8 mouse cellular contexts compared by ENCODE assay signal in genomic region chr15:80083740-80084139, GRCm38 (mm10). TPM values are rescaled to one million over a fixed set of nuclear protein-coding genes. Genes with fewer than 3 reads are reported as not detected.
DNase-seq lines count a peak whose midpoint lies in the region; ATAC-seq and TF ChIP-seq lines count a peak whose summit lies in the region.

No protein-coding gene starts in this region.

- H3K9ac ChIP-seq in heart, embryonic 14.5 days (ENCODE audit: low read length) = peak overlapping the region; percentile 81
- peak overlapping the region; percentile 92 for H3K9ac ChIP-seq in ES-E14 (ENCODE audit: insufficient read depth, low read depth, low read length, poor library complexity, severe bottlenecking)
- H3K9ac ChIP-seq in hindbrain, embryonic 12.5 days = peak overlapping the region; percentile 64

- peak overlapping the region; percentile 52 to 66 for H3K4me3 ChIP-seq in heart, embryonic 14.5 days (ENCODE audit: control insufficient read depth in 1 of 2, insufficient read depth in 1 of 2, low read depth in 1 of 2, low read length in 2 of 2)
- H3K4me3 ChIP-seq in ES-E14 (ENCODE audit: insufficient read depth in 1 of 2, low read depth in 1 of 2, low read length in 2 of 2, poor library complexity in 1 of 2, severe bottlenecking in 1 of 2) = peak overlapping the region; percentile 78 to 84
- peak overlapping the region; percentile 67 for H3K4me3 ChIP-seq in hindbrain, embryonic 12.5 days

- intact Hi-C loops in heart, postnatal 10 days (cut with DNase I) = loop anchor here (5.0 kb wide), 1 partner anchor 251 kb away; the partner anchor contains the start of genes Cbx6 and Npcd
- intact Hi-C loops in left cerebral cortex, postnatal 10 days (cut with DNase I) = no loop called here

- H3K4me1 ChIP-seq in heart, embryonic 14.5 days (ENCODE audit: control insufficient read depth in 2 of 2, insufficient read depth in 2 of 2, low read length in 2 of 2) = peaks cover 4 to 33% of the 10 kb centered on the region in 2 experiments
- H3K4me1 ChIP-seq in ES-E14 (ENCODE audit: control insufficient read depth in 2 of 2, insufficient read depth in 2 of 2, low read length in 2 of 2, poor library complexity in 1 of 2) = no peaks in the 10 kb centered on the region
- peaks cover 23% of the 10 kb centered on the region for H3K4me1 ChIP-seq in hindbrain, embryonic 12.5 days

- H3K27ac ChIP-seq in heart, embryonic 14.5 days (replicated peaks in 1 of 2; ENCODE audit: control insufficient read depth in 1 of 2, insufficient read depth in 1 of 2, low read depth in 2 of 2, low read length in 2 of 2) = peak overlapping the region; percentile 94 to 95
- peak overlapping the region; percentile 83 for H3K27ac ChIP-seq in ES-E14 (ENCODE audit: insufficient read depth, low read depth, low read length, poor library complexity, severe bottlenecking)
- peak overlapping the region; percentile 95 for H3K27ac ChIP-seq in hindbrain, embryonic 12.5 days

- DNase-seq in heart, postnatal 10 days = no peak
- DNase-seq in ES-E14 (ENCODE audit: low read depth, low spot score) = no peak
- DNase-seq in adrenal gland, adult 2 months = no peak
- no peak for DNase-seq in frontal cortex, postnatal 14 days (ENCODE audit: low spot score in 2 of 2)
- no peak for DNase-seq in left cerebral cortex, postnatal 10 days (ENCODE audit: extremely low spot score in 1 of 2, low spot score in 2 of 2)

- H3K4me2 ChIP-seq in heart, embryonic 14.5 days (ENCODE audit: low read length) = peak overlapping the region; percentile 88
- peak overlapping the region; percentile 77 for H3K4me2 ChIP-seq in hindbrain, embryonic 12.5 days (replicated peaks)

- H3K9me3 ChIP-seq in heart, embryonic 14.5 days (ENCODE audit: control insufficient read depth, low read length) = no peaks in the 10 kb centered on the region
- H3K9me3 ChIP-seq in ES-E14 (ENCODE audit: control insufficient read depth, insufficient read depth, low read depth, low read length) = no peaks in the 10 kb centered on the region
- H3K9me3 ChIP-seq in hindbrain, embryonic 12.5 days (replicated peaks) = no peaks in the 10 kb centered on the region

- H3K36me3 ChIP-seq in heart, embryonic 14.5 days (ENCODE audit: control insufficient read depth, insufficient read depth, low read length) = peaks cover 36% of the 10 kb centered on the region
- peaks cover 42% of the 10 kb centered on the region for H3K36me3 ChIP-seq in ES-E14 (ENCODE audit: control insufficient read depth, insufficient read depth, low read length, poor library complexity, severe bottlenecking)
- peaks cover 35% of the 10 kb centered on the region for H3K36me3 ChIP-seq in hindbrain, embryonic 12.5 days

- WGBS in heart, embryonic 14.5 days = 2% methylated on average over 12 of the region's 12 CpGs
- 2% methylated on average over 12 of the region's 12 CpGs for WGBS in hindbrain, embryonic 12.5 days

- no peaks in the 10 kb centered on the region for H3K27me3 ChIP-seq in heart, embryonic 14.5 days (ENCODE audit: control insufficient read depth, insufficient read depth, low read length)
- no peaks in the 10 kb centered on the region for H3K27me3 ChIP-seq in hindbrain, embryonic 12.5 days

- ATAC-seq in heart, embryonic 14.5 days (ENCODE audit: insufficient number of reproducible peaks, insufficient read depth, low FRiP score, low read depth) = no peak
- ATAC-seq in hindbrain, embryonic 12.5 days (ENCODE audit: low FRiP score) = peak; percentile 16; the same call in 1 of the 2 replicates
- peak; percentile 6 for ATAC-seq in megakaryocyte-erythroid progenitor cell, adult 5-6 weeks (replicated peaks; ENCODE audit: low FRiP score, low TSS enrichment, poor library complexity, severe bottlenecking)

- in situ Hi-C loops in ES-E14 (cut with MboI; ENCODE audit: low sequenced_read_pairs in 2 of 2, unreplicated experiment in 2 of 2) = no loop called here

TF ChIP-seq in ES-E14, 5 proteins besides CTCF, POLR2A, EP300 and RAD21:
- TF ChIP-seq CHD2 (IDR thresholded peaks at IDR 0.05; ENCODE audit: low read depth, low read length) (no peak), ZC3H11A (IDR thresholded peaks at IDR 0.05; ENCODE audit: borderline replicate concordance, low read depth, low read length) (no peak), ZNF384 (IDR thresholded peaks at IDR 0.05; ENCODE audit: low read depth, low read length) (no peak), HCFC1 (IDR thresholded peaks at IDR 0.05; ENCODE audit: borderline replicate concordance, insufficient read depth, low read length) (no peak), MAFK (IDR thresholded peaks at IDR 0.05; ENCODE audit: insufficient read depth, low read depth, low read length) (no peak)

RNA-seq across cellular contexts. Expression of gene Syngr1, which starts 7.4 kb away (rescaled TPM):
- 40.7 and 44.5 TPM in 2 replicates for polyA plus RNA-seq in heart, embryonic 14.5 days (2014; fragmentation: Nextera tagmentation; extraction: Ambion mirVana)
- 10 to 100 TPM; 84.9 to 86.7 TPM for total RNA-seq in heart, postnatal 10 days (2021)
- total RNA-seq in ES-E14 (2012; rRNA removed) = 78.8 and 105 TPM in 2 replicates
- polyA plus RNA-seq in hindbrain, embryonic 12.5 days (2016; fragmentation: Nextera tagmentation; extraction: Ambion mirVana) = 11.6 and 14.3 TPM in 2 replicates
- 12.7 and 18.1 TPM in 2 replicates for total RNA-seq in megakaryocyte-erythroid progenitor cell, adult 5-6 weeks (2014; fragmentation: Nextera tagmentation)
- 5.9 and 7.0 TPM in 2 replicates for total RNA-seq in megakaryocyte-erythroid progenitor cell, adult 5-6 weeks (2017)
- 10 to 100 TPM; 24.4 to 47.8 TPM for total RNA-seq in adrenal gland, adult 2 months (2021)
- polyA plus RNA-seq in adrenal gland, adult 2 months (2012; rRNA removed) = 86.9 and 119 TPM in 2 replicates
- 100 to 1,000 TPM; 430 to 441 TPM for total RNA-seq in left cerebral cortex, postnatal 10 days (2021)

RNA-seq across cellular contexts. Expression of gene Rpl3, which starts 7.9 kb away (rescaled TPM):
- polyA plus RNA-seq in heart, embryonic 14.5 days (2014; fragmentation: Nextera tagmentation; extraction: Ambion mirVana) = 763 and 822 TPM in 2 replicates
- total RNA-seq in heart, postnatal 10 days (2021) = 100 to 1,000 TPM; 486 to 496 TPM
- 1,661 and 1,803 TPM in 2 replicates for total RNA-seq in ES-E14 (2012; rRNA removed)
- polyA plus RNA-seq in hindbrain, embryonic 12.5 days (2016; fragmentation: Nextera tagmentation; extraction: Ambion mirVana) = 642 and 670 TPM in 2 replicates
- total RNA-seq in megakaryocyte-erythroid progenitor cell, adult 5-6 weeks (2014; fragmentation: Nextera tagmentation) = 2,690 and 2,775 TPM in 2 replicates
- 3,160 and 3,275 TPM in 2 replicates for total RNA-seq in megakaryocyte-erythroid progenitor cell, adult 5-6 weeks (2017)
- 100 to 1,000 TPM; 376 to 618 TPM for total RNA-seq in adrenal gland, adult 2 months (2021)
- polyA plus RNA-seq in adrenal gland, adult 2 months (2012; rRNA removed) = 500 and 520 TPM in 2 replicates
- total RNA-seq in left cerebral cortex, postnatal 10 days (2021) = 100 to 1,000 TPM; 520 to 524 TPM

RNA-seq across cellular contexts. Expression of gene Tab1, which starts 49.2 kb away (rescaled TPM):
- 28.0 and 30.0 TPM in 2 replicates for polyA plus RNA-seq in heart, embryonic 14.5 days (2014; fragmentation: Nextera tagmentation; extraction: Ambion mirVana)
- total RNA-seq in heart, postnatal 10 days (2021) = 10 to 100 TPM; 33.3 to 34.3 TPM
- 16.6 and 24.3 TPM in 2 replicates for total RNA-seq in ES-E14 (2012; rRNA removed)
- 42.1 and 44.0 TPM in 2 replicates for polyA plus RNA-seq in hindbrain, embryonic 12.5 days (2016; fragmentation: Nextera tagmentation; extraction: Ambion mirVana)
- total RNA-seq in megakaryocyte-erythroid progenitor cell, adult 5-6 weeks (2014; fragmentation: Nextera tagmentation) = 34.4 and 68.3 TPM in 2 replicates
- total RNA-seq in megakaryocyte-erythroid progenitor cell, adult 5-6 weeks (2017) = 13.8 and 20.4 TPM in 2 replicates
- 10 to 100 TPM; 11.4 to 23.2 TPM for total RNA-seq in adrenal gland, adult 2 months (2021)
- 19.6 and 23.4 TPM in 2 replicates for polyA plus RNA-seq in adrenal gland, adult 2 months (2012; rRNA removed)
- total RNA-seq in left cerebral cortex, postnatal 10 days (2021) = 10 to 100 TPM; 26.8 to 32.5 TPM
